Mouse (Mus musculus): ENCODE data around the gene Gas7.

GRCm38 (mm10) chr11:67586231-67586994 is 131.2 kb downstream of the Gas7 start:
- TF ChIP-seq GATA1 (IDR thresholded peaks at IDR 0.05; ENCODE audit: borderline replicate concordance, low read length), result no peak
- TF ChIP-seq FLI1 (IDR thresholded peaks at IDR 0.05; ENCODE audit: low read length), result no peak

Measured in megakaryocyte, embryonic 14.5 days (primary cell).